Mouse (Mus musculus) 416B (cell line): Measurements from ENCODE around the gene Sec14l1.
A peak's percentile ranks its signal among the peaks of the same experiment; 100 is the strongest.

Experiments used
- DNase-seq: peaks from one replicate; pipeline ENCODE4 v3.0.0; 2011; ENCODE audit warnings: low read depth

Gene Sec14l1

GRCm38 (mm10) chr11:117183299-117183698 is 68.3 kb downstream of the Sec14l1 start:
- no peak for DNase-seq

GRCm38 (mm10) chr11:117183841-117184240 is 68.9 kb downstream of the Sec14l1 start:
- no peak for DNase-seq

GRCm38 (mm10) chr11:117185076-117185933 is 70.3 kb downstream of the Sec14l1 start:
- no peak for DNase-seq

GRCm38 (mm10) chr11:117191524-117191923 is 76.6 kb downstream of the Sec14l1 start:
- DNase-seq = no peak

- no peak for DNase-seq
Measured at GRCm38 (mm10) chr11:117194475-117194937, 79.5 kb downstream of the Sec14l1 start.

GRCm38 (mm10) chr11:117195616-117196015 is 80.6 kb downstream of the Sec14l1 start:
- DNase-seq = no peak

- peak; percentile 67 for DNase-seq
Measured at GRCm38 (mm10) chr11:117196681-117197080, 81.7 kb downstream of the Sec14l1 start.

- DNase-seq = peak; percentile 22
Measured at GRCm38 (mm10) chr11:117198122-117198521, 83.2 kb downstream of the Sec14l1 start.

GRCm38 (mm10) chr11:117199282-117200175 is 84.6 kb downstream of the Sec14l1 start, which contains the start of gene Sept9:
Gene Sept9, plus strand, starts transcription at chr11:117199661.
- no peak for DNase-seq

GRCm38 (mm10) chr11:117201846-117202245 is 86.9 kb downstream of the Sec14l1 start:
- DNase-seq = no peak

GRCm38 (mm10) chr11:117204606-117205005 is 89.6 kb downstream of the Sec14l1 start:
- DNase-seq = no peak

- no peak for DNase-seq
Measured at GRCm38 (mm10) chr11:117205042-117205441, 90.1 kb downstream of the Sec14l1 start.

- peak; percentile 56 for DNase-seq
Measured at GRCm38 (mm10) chr11:117205447-117205846, 90.5 kb downstream of the Sec14l1 start.

- no peak for DNase-seq
Measured at GRCm38 (mm10) chr11:117207436-117207835, 92.5 kb downstream of the Sec14l1 start.

- no peak for DNase-seq
Measured at GRCm38 (mm10) chr11:117208151-117208673, 93.2 kb downstream of the Sec14l1 start.
